28 mouse cellular contexts compared by ENCODE assay signal in genomic region chr6:27161643-27162042, GRCm38 (mm10).
A peak's percentile ranks its signal among the peaks of the same experiment; 100 is the strongest.
DNase-seq lines count a peak whose midpoint lies in the region; ATAC-seq and TF ChIP-seq lines count a peak whose summit lies in the region.
"Had no signal": no experiment of that assay in that cellular context is flagged by ENCODE, and none has a peak within 500 bp of the region (broad histone marks: within the 10 kb centered on the region; RNA-seq: fewer than 3 reads in every experiment).

No protein-coding gene starts in this region.

- H3K4me3 ChIP-seq in forebrain, embryonic 11.5 days (ENCODE audit: low read depth, low read length): no peak overlapping the region
- H3K4me3 ChIP-seq in forebrain, embryonic 13.5 days: no peak overlapping the region
- no peak overlapping the region for H3K4me3 ChIP-seq in hindbrain, embryonic 16.5 days (ENCODE audit: low read length)
- H3K4me3 ChIP-seq in hindbrain, embryonic 12.5 days: no peak overlapping the region
- H3K4me3 ChIP-seq in neural tube, embryonic 12.5 days: no peak overlapping the region
- H3K4me3 ChIP-seq: embryonic facial prominence, embryonic 12.5 days; gastrocnemius, adult 2 months; heart, embryonic 13.5 days; kidney, embryonic 15.5 days; limb, embryonic 12.5 days; liver, embryonic 15.5 days had no signal

- peak; percentile 60; the same call in 1 of the 2 replicates for ATAC-seq in forebrain, embryonic 11.5 days (replicated peaks; ENCODE audit: low FRiP score)
- no peak for ATAC-seq in forebrain, embryonic 13.5 days
- peak; percentile 34; the same call in 1 of the 2 replicates for ATAC-seq in hindbrain, embryonic 16.5 days
- ATAC-seq in hindbrain, embryonic 12.5 days (ENCODE audit: low FRiP score): no peak; the same call in 1 of the 2 replicates
- ATAC-seq in neural tube, embryonic 12.5 days (ENCODE audit: low FRiP score, low read depth): 0 out of 2 replicates have a peak, but pooled peaks have one; percentile 29
- ATAC-seq: forebrain, embryonic 16.5 days; Patski had no signal

- H3K27ac ChIP-seq in forebrain, embryonic 11.5 days (ENCODE audit: low read depth, low read length): no peak overlapping the region
- H3K27ac ChIP-seq in forebrain, embryonic 13.5 days: no peak overlapping the region
- H3K27ac ChIP-seq in hindbrain, embryonic 16.5 days (ENCODE audit: low read depth, low read length): no peak overlapping the region
- no peak overlapping the region for H3K27ac ChIP-seq in hindbrain, embryonic 12.5 days
- no peak overlapping the region for H3K27ac ChIP-seq in neural tube, embryonic 12.5 days
- H3K27ac ChIP-seq: embryonic facial prominence, embryonic 12.5 days; gastrocnemius, adult 2 months; heart, embryonic 13.5 days; kidney, embryonic 15.5 days; limb, embryonic 12.5 days; liver, embryonic 15.5 days had no signal

- H3K4me1 ChIP-seq in forebrain, embryonic 11.5 days (replicated peaks; ENCODE audit: control insufficient read depth, insufficient read depth, low read length): no peaks in the 10 kb centered on the region
- no peaks in the 10 kb centered on the region for H3K4me1 ChIP-seq in forebrain, embryonic 13.5 days
- no peaks in the 10 kb centered on the region for H3K4me1 ChIP-seq in hindbrain, embryonic 16.5 days (ENCODE audit: control insufficient read depth, insufficient read depth, low read depth, low read length)
- no peaks in the 10 kb centered on the region for H3K4me1 ChIP-seq in hindbrain, embryonic 12.5 days
- no peaks in the 10 kb centered on the region for H3K4me1 ChIP-seq in neural tube, embryonic 12.5 days
- H3K4me1 ChIP-seq: embryonic facial prominence, embryonic 12.5 days; heart, embryonic 13.5 days; kidney, embryonic 15.5 days; limb, embryonic 12.5 days; liver, embryonic 15.5 days had no signal

- 50% methylated on average over 2 of the region's 2 CpGs for WGBS in forebrain, embryonic 11.5 days
- 40% methylated on average over 2 of the region's 2 CpGs for WGBS in forebrain, embryonic 13.5 days
- 53% methylated on average over 2 of the region's 2 CpGs for WGBS in hindbrain, embryonic 16.5 days
- 61% methylated on average over 2 of the region's 2 CpGs for WGBS in hindbrain, embryonic 12.5 days
- 69% methylated on average over 2 of the region's 2 CpGs for WGBS in neural tube, embryonic 12.5 days

- H3K9ac ChIP-seq in forebrain, embryonic 11.5 days (ENCODE audit: low read length): no peak overlapping the region
- H3K9ac ChIP-seq in forebrain, embryonic 13.5 days: no peak overlapping the region
- no peak overlapping the region for H3K9ac ChIP-seq in hindbrain, embryonic 16.5 days (ENCODE audit: low read depth, low read length)
- no peak overlapping the region for H3K9ac ChIP-seq in hindbrain, embryonic 12.5 days
- H3K9ac ChIP-seq in neural tube, embryonic 12.5 days: no peak overlapping the region
- H3K9ac ChIP-seq: embryonic facial prominence, embryonic 12.5 days; heart, embryonic 13.5 days; kidney, embryonic 15.5 days; limb, embryonic 12.5 days; liver, embryonic 15.5 days; lung, embryonic 14.5 days had no signal

- TF ChIP-seq POLR2A in brain, embryonic 14.5 days (IDR thresholded peaks at IDR 0.05; ENCODE audit: borderline replicate concordance, extremely low read depth, insufficient read depth, insufficient read length, poor library complexity, severe bottlenecking): no peak

- DNase-seq in forebrain, embryonic 11.5 days (ENCODE audit: low spot score): no peak
- DNase-seq in brain, embryonic 14.5 days (ENCODE audit: low read depth): peak; percentile 38
- DNase-seq in urinary bladder, postnatal 36 days (ENCODE audit: low spot score in 2 of 2): no peak
- no peak for DNase-seq in adrenal gland, adult 2 months
- DNase-seq: adrenal gland, postnatal 25 days; cerebellum, adult 2 months; cerebellum, postnatal 14 days; gastrocnemius, adult 2 months; gastrocnemius, postnatal 36 days; heart, postnatal 10 days; kidney, adult 18-20 months; kidney, postnatal 25 days; lung, embryonic 14.5 days; lung, postnatal 14 days; right cerebral cortex, adult 18-20 months; spleen, adult 18-20 months; thymus, postnatal 14 days had no signal

- TF ChIP-seq CTCF in brain, embryonic 14.5 days (IDR thresholded peaks at IDR 0.05; ENCODE audit: borderline replicate concordance, extremely low read depth, insufficient read depth, insufficient read length): no peak

- H3K4me2 ChIP-seq in forebrain, embryonic 11.5 days (ENCODE audit: low read depth, low read length, severe bottlenecking): no peak overlapping the region
- H3K4me2 ChIP-seq in forebrain, embryonic 13.5 days: no peak overlapping the region
- H3K4me2 ChIP-seq in hindbrain, embryonic 16.5 days (ENCODE audit: low read length): no peak overlapping the region
- H3K4me2 ChIP-seq in hindbrain, embryonic 12.5 days (replicated peaks): no peak overlapping the region
- H3K4me2 ChIP-seq in neural tube, embryonic 12.5 days (replicated peaks): no peak overlapping the region
- H3K4me2 ChIP-seq: embryonic facial prominence, embryonic 12.5 days; heart, embryonic 13.5 days; kidney, embryonic 15.5 days; limb, embryonic 12.5 days; liver, embryonic 15.5 days; lung, embryonic 14.5 days had no signal

- no peaks in the 10 kb centered on the region for H3K9me3 ChIP-seq in forebrain, embryonic 11.5 days (ENCODE audit: control insufficient read depth, low read length)
- H3K9me3 ChIP-seq in forebrain, embryonic 13.5 days (replicated peaks): no peaks in the 10 kb centered on the region
- no peaks in the 10 kb centered on the region for H3K9me3 ChIP-seq in hindbrain, embryonic 16.5 days (ENCODE audit: control insufficient read depth, low read length)
- H3K9me3 ChIP-seq in hindbrain, embryonic 12.5 days (replicated peaks): no peaks in the 10 kb centered on the region
- H3K9me3 ChIP-seq in neural tube, embryonic 12.5 days: no peaks in the 10 kb centered on the region
- H3K9me3 ChIP-seq: embryonic facial prominence, embryonic 12.5 days; heart, embryonic 13.5 days; kidney, embryonic 15.5 days; limb, embryonic 12.5 days; liver, embryonic 15.5 days had no signal

- H3K27me3 ChIP-seq in forebrain, embryonic 11.5 days (ENCODE audit: control insufficient read depth, insufficient read depth, low read length): no peaks in the 10 kb centered on the region
- H3K27me3 ChIP-seq in forebrain, embryonic 13.5 days: no peaks in the 10 kb centered on the region
- no peaks in the 10 kb centered on the region for H3K27me3 ChIP-seq in hindbrain, embryonic 16.5 days (replicated peaks; ENCODE audit: control insufficient read depth, insufficient read depth, low read length)
- no peaks in the 10 kb centered on the region for H3K27me3 ChIP-seq in hindbrain, embryonic 12.5 days
- no peaks in the 10 kb centered on the region for H3K27me3 ChIP-seq in neural tube, embryonic 12.5 days (replicated peaks)
- H3K27me3 ChIP-seq: embryonic facial prominence, embryonic 12.5 days; heart, embryonic 13.5 days; kidney, embryonic 15.5 days; limb, embryonic 12.5 days; liver, embryonic 15.5 days; Patski had no signal

- H3K36me3 ChIP-seq in forebrain, embryonic 11.5 days (ENCODE audit: control insufficient read depth, insufficient read depth, low read length): no peaks in the 10 kb centered on the region
- no peaks in the 10 kb centered on the region for H3K36me3 ChIP-seq in forebrain, embryonic 13.5 days (ENCODE audit: poor library complexity, severe bottlenecking)
- H3K36me3 ChIP-seq in hindbrain, embryonic 16.5 days (ENCODE audit: control insufficient read depth, insufficient read depth, low read length): no peaks in the 10 kb centered on the region
- no peaks in the 10 kb centered on the region for H3K36me3 ChIP-seq in hindbrain, embryonic 12.5 days
- no peaks in the 10 kb centered on the region for H3K36me3 ChIP-seq in neural tube, embryonic 12.5 days
- H3K36me3 ChIP-seq: embryonic facial prominence, embryonic 12.5 days; heart, embryonic 13.5 days; kidney, embryonic 15.5 days; limb, embryonic 12.5 days; liver, embryonic 15.5 days had no signal

Comparison
In these comparisons a context has a peak if more than half of its experiments do, and no peak if none do; other contexts are left out.
1. ATAC-seq: peak in forebrain, embryonic 11.5 days (single experiment), hindbrain, embryonic 16.5 days (single experiment) and neural tube, embryonic 12.5 days (single experiment); none in forebrain, embryonic 13.5 days (single experiment) and hindbrain, embryonic 12.5 days (single experiment).